Mouse (Mus musculus) kidney, adult 2 months (tissue): Measurements from ENCODE around the gene Mettl1.

Experiments used
- CTCF ChIP-seq: fragments of 200-500 bp; conservative IDR thresholded peaks from 2 replicates; pipeline ENCODE4 v1.5.1; 2011; ENCODE audit warnings: low read depth, mild to moderate bottlenecking, control low read depth, low read length, moderate library complexity, mixed read lengths; ENCODE audit not compliant: insufficient read depth, insufficient read length
- POLR2A ChIP-seq: fragments of 200-500 bp; IDR thresholded peaks from one replicate; pipeline ENCODE4 v1.6.1; 2011; ENCODE audit warnings: low read depth, low read length, control low read depth

DNA sequence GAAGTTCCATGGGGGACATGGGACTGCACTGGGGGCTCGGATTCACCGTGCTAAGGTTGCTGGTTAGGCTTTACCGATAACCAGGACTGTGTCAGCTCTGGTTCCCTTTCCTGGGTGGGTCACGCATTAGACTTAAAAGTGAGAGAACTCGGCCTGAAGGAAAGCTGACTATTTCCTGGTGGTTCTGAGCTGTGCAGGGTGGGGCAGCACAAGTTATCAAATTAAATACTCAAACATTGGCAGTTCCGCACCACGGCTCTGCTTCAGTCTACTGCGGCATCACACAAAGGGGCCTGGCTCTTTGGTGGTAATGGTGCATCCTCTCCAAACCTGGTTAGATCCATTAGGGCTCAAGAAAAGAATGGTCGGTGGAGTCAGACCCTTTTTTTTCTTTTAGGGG lies 39.9 kb upstream of the Mettl1 start:
- TF ChIP-seq POLR2A (no peak), CTCF (no peak)
